Mouse (Mus musculus) adrenal gland, adult 8-10 months (tissue): Measurements from ENCODE around the gene Ext2. TPM values are rescaled to one million over a fixed set of nuclear protein-coding genes. Genes with fewer than 3 reads are reported as not detected.
A peak's percentile ranks its signal among the peaks of the same experiment; 100 is the strongest.

Source experiments
- DNase-seq: peaks from one replicate; pipeline ENCODE4 v3.0.0; 2022
- total RNA-seq, 4 experiments: library from RNA; stranded (reverse); gene quantifications; 2 replicates each; pipeline ENCODE4 v1.2.4; 2022

The Ext2 gene
- total RNA-seq, 4 experiments from 2014 or later: 98.9 to 144 (median 104) TPM

- DNase-seq: no peak
Observed at GRCm38 (mm10) chr2:93677231-93677630, 145.1 kb downstream of the Ext2 start.

GRCm38 (mm10) chr2:93671573-93672184 is 150.7 kb downstream of the Ext2 start:
- no peak for DNase-seq

GRCm38 (mm10) chr2:93666146-93666858 is 156.1 kb downstream of the Ext2 start:
- DNase-seq: peak; percentile 18

- no peak for DNase-seq
Observed at GRCm38 (mm10) chr2:93665472-93665871, 156.9 kb downstream of the Ext2 start.

GRCm38 (mm10) chr2:93662240-93662865 is 160.0 kb downstream of the Ext2 start:
- DNase-seq: no peak

- no peak for DNase-seq
Observed at GRCm38 (mm10) chr2:93661096-93661495, 161.3 kb downstream of the Ext2 start.

GRCm38 (mm10) chr2:93659705-93660308 is 162.6 kb downstream of the Ext2 start:
- no peak for DNase-seq

- no peak for DNase-seq
Observed at GRCm38 (mm10) chr2:93659004-93659403, 163.4 kb downstream of the Ext2 start.

GRCm38 (mm10) chr2:93654336-93655055 is 167.9 kb downstream of the Ext2 start:
- no peak for DNase-seq

- DNase-seq: no peak
Observed at GRCm38 (mm10) chr2:93649243-93649870, 173.0 kb downstream of the Ext2 start.

GRCm38 (mm10) chr2:93647924-93648575 is 174.3 kb downstream of the Ext2 start:
- no peak for DNase-seq

GRCm38 (mm10) chr2:93647051-93647923 is 175.1 kb downstream of the Ext2 start:
- no peak for DNase-seq

- DNase-seq: no peak
Observed at GRCm38 (mm10) chr2:93645626-93646320, 176.6 kb downstream of the Ext2 start.

GRCm38 (mm10) chr2:93645197-93645596 is 177.2 kb downstream of the Ext2 start:
- no peak for DNase-seq

GRCm38 (mm10) chr2:93644731-93645130 is 177.6 kb downstream of the Ext2 start:
- no peak for DNase-seq

GRCm38 (mm10) chr2:93644234-93644633 is 178.1 kb downstream of the Ext2 start:
- DNase-seq: no peak

- no peak for DNase-seq
Observed at GRCm38 (mm10) chr2:93643403-93643780, 179.0 kb downstream of the Ext2 start.

- no peak for DNase-seq
Observed at GRCm38 (mm10) chr2:93634609-93635008, 187.8 kb downstream of the Ext2 start.

- DNase-seq: no peak
Observed at GRCm38 (mm10) chr2:93624665-93625408, 197.5 kb downstream of the Ext2 start.
